Mouse (Mus musculus) intestine, postnatal 0 days (tissue): ENCODE measurements around the gene Mcrip1. TPM values are rescaled to one million over a fixed set of nuclear protein-coding genes. Genes with fewer than 3 reads are reported as not detected.

Experiments
- ATAC-seq: fragments of 200-750 bp; cut with Nextera tagmentation; 2 replicates; pipeline ENCODE4 v1.8.0; 2017; ENCODE audit warnings: mild to moderate bottlenecking, moderate TSS enrichment, moderate library complexity
- H3K27ac ChIP-seq: fragments of 300-500 bp; sonication (generic); 2 replicates; pipeline ENCODE4 v1.5.1; 2014; ENCODE audit warnings: mild to moderate bottlenecking, low read depth, low read length, moderate library complexity
- H3K27me3 ChIP-seq: fragments of 300-500 bp; sonication (generic); replicated peaks from 2 replicates; pipeline ENCODE4 v1.6.1; 2014; ENCODE audit warnings: low read length, mixed read lengths; ENCODE audit not compliant: control insufficient read depth, insufficient read depth
- H3K36me3 ChIP-seq: fragments of 300-500 bp; sonication (generic); 2 replicates; pipeline ENCODE4 v1.6.1; 2014; ENCODE audit warnings: mild to moderate bottlenecking, moderate library complexity; ENCODE audit not compliant: control insufficient read depth, insufficient read depth
- H3K4me1 ChIP-seq: fragments of 300-500 bp; sonication (generic); replicated peaks from 2 replicates; pipeline ENCODE4 v1.6.1; 2014; ENCODE audit warnings: antibody characterized with exemption, low read length, mixed read lengths; ENCODE audit not compliant: control insufficient read depth, insufficient read depth
- H3K4me2 ChIP-seq: fragments of 300-500 bp; sonication (generic); replicated peaks from 2 replicates; pipeline ENCODE4 v1.6.1; 2014; ENCODE audit warnings: low read depth, mild to moderate bottlenecking, moderate library complexity
- H3K4me3 ChIP-seq: fragments of 300-500 bp; sonication (generic); 2 replicates; pipeline ENCODE4 v1.5.1; 2014; ENCODE audit warnings: low read depth, low read length
- H3K9ac ChIP-seq: fragments of 300-500 bp; sonication (generic); 2 replicates; pipeline ENCODE4 v1.6.1; 2014; ENCODE audit warnings: mild to moderate bottlenecking, low read depth, low read length
- H3K9me3 ChIP-seq: fragments of 300-500 bp; sonication (generic); 2 replicates; pipeline ENCODE4 v1.6.1; 2016; ENCODE audit warnings: mixed run types; ENCODE audit not compliant: control insufficient read depth
- CTCF ChIP-seq: sonication (generic); IDR thresholded peaks from 2 replicates; pipeline ENCODE4 v1.5.1; 2016; ENCODE audit warnings: low read depth, mild to moderate bottlenecking, control low read depth, antibody characterized with exemption, moderate library complexity
- WGBS: fragments of 180-500 bp; shearing (Covaris S2); extraction: QIAGEN DNeasy Blood & Tissue Kit; methylation state at CpG from one replicate; pipeline ENCODE4 v1.1.7; 2014; 5-methylcytosine and 5-hydroxymethylcytosine counted together
- polyA plus RNA-seq: library from polyadenylated mRNA; unstranded; fragments of >200 nt; fragmentation: Nextera tagmentation; extraction: Ambion mirVana; gene quantifications from 2 replicates; pipeline ENCODE4 v1.2.1, GENCODE M21; 2015

The Mcrip1 gene
- 68.7 and 73.4 TPM in 2 replicates for polyA plus RNA-seq

- peak within 1 kb of the TSS; percentile 73 for H3K4me2 ChIP-seq
- peaks cover 6% of the 10 kb centered on the region; the same call in 1 of the 2 replicates for H3K36me3 ChIP-seq
- ATAC-seq: peak; percentile 84
- peaks cover 16% of the 10 kb centered on the region; the same call in 1 of the 2 replicates for H3K4me1 ChIP-seq
- peak within 1 kb of the TSS; percentile 86 for H3K9ac ChIP-seq
- TF ChIP-seq CTCF: no peak
- WGBS: under 1% methylated on average over 54 of the region's 87 CpGs
- H3K27ac ChIP-seq: peak within 1 kb of the TSS; percentile 98
- H3K4me3 ChIP-seq: peak within 1 kb of the TSS; percentile 75
- no peaks in the 10 kb centered on the region for H3K9me3 ChIP-seq
- H3K27me3 ChIP-seq: no peaks in the 10 kb centered on the region
These were observed at the start of gene Mcrip1 for GRCm38 (mm10) chr11:120549168-120549945. Mcrip1 (minus strand) TSS chr11:120549727.

GRCm38 (mm10) chr11:120598990-120599549, 49.5 kb upstream of the Mcrip1 start:
- 47% methylated on average over 17 of the region's 17 CpGs for whole genome bisulfite sequencing
- Histone ChIP-seq H3K27me3 (no peaks in the 10 kb centered on the region), H3K9me3 (no peaks in the 10 kb centered on the region), H3K4me3 (peak overlapping the region; percentile 65), H3K4me2 (peak overlapping the region; percentile 77), H3K27ac (no peak overlapping the region), H3K9ac (peak overlapping the region; percentile 97), H3K36me3 (peaks cover 44% of the 10 kb centered on the region), H3K4me1 (0 out of 2 replicates have a peak, but pooled peaks cover 6% of the 10 kb centered on the region)
- no peak for TF ChIP-seq CTCF
- ATAC-seq: no peak

DNA sequence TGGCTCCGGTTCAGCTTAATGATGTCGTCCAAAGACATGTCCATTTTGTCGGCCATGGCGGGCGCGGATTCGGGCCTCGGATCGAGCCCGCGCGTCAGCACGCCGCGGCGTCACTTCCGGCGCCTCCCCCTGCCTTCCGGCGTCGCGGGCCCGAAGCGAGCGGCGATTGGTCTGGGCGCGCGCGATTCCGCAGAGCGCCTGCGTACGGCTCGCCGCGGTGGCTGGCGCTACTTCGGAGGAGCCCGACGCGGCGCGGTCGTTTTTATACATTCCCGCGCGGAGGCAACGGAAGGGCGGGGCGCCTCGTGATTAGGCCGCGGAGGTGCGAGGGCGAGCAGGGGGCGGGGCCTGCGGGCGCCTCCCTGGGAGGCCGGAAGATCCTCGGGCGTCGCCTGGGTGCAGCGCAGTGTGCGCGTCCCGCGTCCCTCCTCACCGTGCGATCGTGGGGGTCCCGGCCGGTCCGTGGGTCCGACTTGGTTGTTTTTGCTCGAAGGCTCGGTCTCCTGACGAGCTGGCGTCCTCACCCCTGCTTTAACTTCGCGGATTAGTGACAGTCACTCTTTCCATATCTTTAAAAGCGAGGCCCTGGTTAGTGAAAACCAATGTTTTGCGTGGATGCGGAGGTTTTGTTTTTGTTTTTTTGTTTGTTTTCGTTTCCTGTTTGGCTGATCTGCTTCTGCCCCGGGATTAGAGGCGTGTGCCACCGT, 48.9 kb upstream of the Mcrip1 start, which contains the start of the genes Alyref and Anapc11:
Gene Alyref, minus strand, starts transcription at position 83 of the 707 bp plus-strand sequence.
Gene Anapc11, plus strand, starts transcription at position 139 of the 707 bp plus-strand sequence.
- H3K4me3 ChIP-seq: peak within 1 kb of the TSS; percentile 65
- H3K4me2 ChIP-seq: peak within 1 kb of the TSS; percentile 77
- peak within 1 kb of the TSS; percentile 94 for H3K27ac ChIP-seq
- TF ChIP-seq CTCF: no peak; the same call in 1 of the 2 replicates
- H3K27me3 ChIP-seq: no peaks in the 10 kb centered on the region
- H3K4me1 ChIP-seq: 0 out of 2 replicates have a peak, but pooled peaks cover 6% of the 10 kb centered on the region
- ATAC-seq: peak; percentile 99
- peak within 1 kb of the TSS; percentile 97 for H3K9ac ChIP-seq
- H3K36me3 ChIP-seq: peaks cover 43% of the 10 kb centered on the region
- WGBS: under 1% methylated on average over 87 of the region's 88 CpGs
- no peaks in the 10 kb centered on the region for H3K9me3 ChIP-seq

DNA sequence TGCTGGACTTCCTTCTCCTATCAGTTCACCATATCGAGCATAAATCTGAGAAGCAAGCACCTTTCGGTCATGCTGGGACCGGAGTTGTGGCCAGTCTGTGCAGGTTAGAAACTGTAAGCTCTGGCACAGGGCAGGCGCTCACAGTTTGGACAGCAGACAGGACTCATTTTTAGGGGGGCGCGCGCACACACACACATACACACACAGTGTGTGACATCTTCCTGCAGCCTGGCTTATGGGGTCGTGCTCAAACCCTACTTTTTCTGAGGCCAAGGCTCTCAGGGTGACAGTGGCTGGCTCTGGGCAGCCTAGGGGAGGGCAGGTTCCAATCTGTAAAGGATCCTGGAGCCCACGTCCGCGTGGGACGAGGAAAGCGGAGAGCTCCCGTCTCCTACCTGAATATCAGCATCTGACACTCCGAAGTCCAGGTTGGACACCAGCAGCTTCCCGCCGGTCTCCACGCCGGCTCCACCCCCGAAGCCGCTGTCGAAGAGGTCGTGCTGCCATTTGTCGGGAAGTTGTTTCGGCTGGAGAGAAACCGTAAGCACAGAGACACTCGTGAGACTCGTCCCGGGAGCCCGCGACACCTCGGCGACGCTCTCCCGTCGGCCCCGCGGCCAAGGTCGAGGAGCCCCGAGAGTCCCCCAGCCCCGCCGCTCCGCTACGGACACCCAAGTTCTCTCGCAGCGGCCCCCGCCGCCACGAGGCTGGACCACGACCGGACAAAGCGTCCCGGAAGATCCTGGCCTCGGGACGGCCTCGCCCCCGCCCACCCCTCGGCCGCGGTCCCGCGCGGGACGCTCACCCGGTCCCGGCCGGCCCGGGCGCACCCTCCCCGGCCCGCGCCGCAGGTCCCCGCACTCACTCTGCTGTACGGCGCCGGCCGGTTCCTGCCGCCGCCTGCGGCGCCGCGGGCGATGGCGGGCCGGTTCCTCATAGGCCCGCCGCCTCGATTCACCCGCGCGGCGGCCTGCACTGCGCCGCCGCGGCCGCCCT, 48.0 kb upstream of the Mcrip1 start:
- TF ChIP-seq CTCF: no peak
- H3K9ac ChIP-seq: peak overlapping the region; percentile 97
- 0 out of 2 replicates have a peak, but pooled peaks cover 6% of the 10 kb centered on the region for H3K4me1 ChIP-seq
- peak overlapping the region; percentile 65 for H3K4me3 ChIP-seq
- no peaks in the 10 kb centered on the region for H3K9me3 ChIP-seq
- no peaks in the 10 kb centered on the region for H3K27me3 ChIP-seq
- H3K36me3 ChIP-seq: peaks cover 44% of the 10 kb centered on the region
- peak overlapping the region; percentile 94 for H3K27ac ChIP-seq
- ATAC-seq: peak; percentile 39
- H3K4me2 ChIP-seq: peak overlapping the region; percentile 77
- 2% methylated on average over 80 of the region's 99 CpGs for WGBS

DNA sequence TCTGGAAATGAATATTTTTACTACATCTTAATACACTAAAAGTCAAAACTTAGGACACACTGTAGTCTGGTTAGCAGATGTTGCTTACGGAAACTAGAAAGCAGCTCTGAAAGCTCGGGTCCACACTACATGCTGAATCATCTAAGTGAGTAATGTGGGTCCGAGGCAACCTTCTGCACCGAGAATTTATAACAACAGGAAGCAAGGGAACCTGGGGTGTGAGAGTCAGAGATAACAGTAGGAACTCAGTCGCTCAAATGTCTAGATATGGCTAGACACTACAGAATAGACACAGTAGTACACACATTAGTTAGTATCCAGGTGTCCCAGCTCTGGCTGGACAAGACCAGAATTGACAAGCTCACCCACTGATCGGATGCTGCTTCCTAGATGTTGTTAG, 39.0 kb upstream of the Mcrip1 start:
- Histone ChIP-seq H3K9ac (no peak overlapping the region), H3K4me3 (no peak overlapping the region), H3K9me3 (no peaks in the 10 kb centered on the region), H3K27ac (no peak overlapping the region; the same call in 1 of the 2 replicates), H3K4me1 (no peaks in the 10 kb centered on the region), H3K27me3 (no peaks in the 10 kb centered on the region), H3K36me3 (peaks cover 58% of the 10 kb centered on the region), H3K4me2 (no peak overlapping the region)
- ATAC-seq: no peak
- 87% methylated on average over 6 of the region's 6 CpGs for WGBS
- TF ChIP-seq CTCF: no peak
